Mouse (Mus musculus): ENCODE measurements around the gene Actrt2. TPM values are rescaled to one million over a fixed set of nuclear protein-coding genes. Genes with fewer than 3 reads are reported as not detected.

Actrt2 gene
- polyA plus RNA-seq, 1 experiment from 2014 or later: not detected

GRCm38 (mm10) chr4:154635241-154636052 lies 32.2 kb downstream of the Actrt2 start:
- Histone ChIP-seq H3K9ac (replicated peaks) (peak overlapping the region; percentile 69), H3K4me2 (replicated peaks) (peak overlapping the region; percentile 76), H3K27me3 (peaks cover 93% of the 10 kb centered on the region), H3K36me3 (no peaks in the 10 kb centered on the region), H3K27ac (peak overlapping the region; percentile 57), H3K4me3 (replicated peaks) (peak overlapping the region; percentile 50), H3K4me1 (replicated peaks) (peaks cover 65% of the 10 kb centered on the region), H3K9me3 (no peaks in the 10 kb centered on the region)
- WGBS: under 1% methylated on average over 93 of the region's 94 CpGs
- peak; percentile 52 for ATAC-seq

DNA sequence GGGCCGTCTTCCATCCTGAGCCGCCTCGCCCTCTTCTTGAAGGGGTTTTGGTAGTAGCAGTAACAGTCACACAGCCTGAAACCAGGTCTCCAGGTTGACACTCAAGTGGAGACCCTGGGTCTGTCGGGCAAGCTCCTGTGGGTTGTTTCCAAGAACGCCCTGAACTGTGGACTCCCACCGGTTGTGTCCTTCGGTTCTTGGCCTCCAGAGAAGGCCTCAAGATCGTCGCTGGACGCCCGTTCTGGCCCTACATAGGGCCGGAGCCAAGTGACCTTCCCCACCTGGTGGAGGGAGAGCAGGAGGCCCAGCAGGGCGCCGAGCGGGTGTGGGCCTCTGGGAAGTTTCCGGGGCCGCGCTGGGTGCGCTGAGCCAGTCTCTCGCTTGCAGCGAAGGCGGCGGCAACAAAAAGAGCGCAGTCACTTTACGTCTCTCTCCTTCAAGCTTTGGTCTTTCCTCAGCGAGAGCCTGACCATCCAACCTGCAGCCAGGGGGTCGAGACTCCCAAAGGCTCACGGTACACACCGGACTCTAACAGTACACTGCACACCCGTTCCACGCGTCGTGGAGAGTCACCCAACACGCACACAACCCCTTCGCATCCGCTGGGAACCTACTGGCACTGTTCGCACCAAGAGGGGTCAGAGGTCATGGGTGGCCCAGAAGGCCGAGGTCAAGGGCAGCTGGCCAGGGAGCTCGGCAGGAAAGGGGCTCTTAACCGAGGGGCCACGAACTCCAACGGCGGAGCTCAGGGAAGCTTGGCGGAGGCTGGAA lies 33.0 kb downstream of the Actrt2 start:
- Histone ChIP-seq H3K4me1 (replicated peaks) (peaks cover 62% of the 10 kb centered on the region), H3K27ac (no peak overlapping the region), H3K9me3 (no peaks in the 10 kb centered on the region), H3K4me2 (replicated peaks) (peak overlapping the region; percentile 76), H3K4me3 (replicated peaks) (peak overlapping the region; percentile 50), H3K27me3 (peaks cover 91% of the 10 kb centered on the region), H3K9ac (replicated peaks) (peak overlapping the region; percentile 69), H3K36me3 (no peaks in the 10 kb centered on the region)
- no peak for ATAC-seq
- 9% methylated on average over 44 of the region's 44 CpGs for WGBS

DNA sequence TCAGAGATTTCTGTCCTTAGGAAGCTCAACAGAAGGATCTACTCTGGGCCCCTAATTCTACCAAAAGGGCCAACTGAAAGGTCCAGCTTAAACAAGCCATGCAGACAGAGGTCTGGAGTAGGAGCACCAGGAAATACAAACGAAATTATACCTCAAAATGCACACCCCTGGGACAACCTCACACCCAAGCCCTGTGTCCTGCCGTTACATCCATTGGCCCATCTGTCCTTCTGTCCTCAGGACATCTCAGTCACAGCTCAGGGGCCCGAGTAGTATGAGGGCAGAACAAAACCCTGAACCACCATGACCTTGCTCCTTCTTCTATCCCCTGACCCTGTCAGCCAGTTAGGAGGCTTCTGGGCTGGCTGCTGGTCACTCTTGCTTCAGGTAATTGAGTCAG lies 33.7 kb downstream of the Actrt2 start:
- Histone ChIP-seq H3K9ac (replicated peaks) (no peak overlapping the region; the same call in 1 of the 2 replicates), H3K27me3 (peaks cover 91% of the 10 kb centered on the region), H3K4me3 (replicated peaks) (peak overlapping the region; percentile 50), H3K4me1 (replicated peaks) (peaks cover 65% of the 10 kb centered on the region), H3K36me3 (no peaks in the 10 kb centered on the region), H3K4me2 (replicated peaks) (peak overlapping the region; percentile 76), H3K27ac (no peak overlapping the region), H3K9me3 (no peaks in the 10 kb centered on the region)
- WGBS: 37% methylated on average over 3 of the region's 3 CpGs
- no peak for ATAC-seq

DNA sequence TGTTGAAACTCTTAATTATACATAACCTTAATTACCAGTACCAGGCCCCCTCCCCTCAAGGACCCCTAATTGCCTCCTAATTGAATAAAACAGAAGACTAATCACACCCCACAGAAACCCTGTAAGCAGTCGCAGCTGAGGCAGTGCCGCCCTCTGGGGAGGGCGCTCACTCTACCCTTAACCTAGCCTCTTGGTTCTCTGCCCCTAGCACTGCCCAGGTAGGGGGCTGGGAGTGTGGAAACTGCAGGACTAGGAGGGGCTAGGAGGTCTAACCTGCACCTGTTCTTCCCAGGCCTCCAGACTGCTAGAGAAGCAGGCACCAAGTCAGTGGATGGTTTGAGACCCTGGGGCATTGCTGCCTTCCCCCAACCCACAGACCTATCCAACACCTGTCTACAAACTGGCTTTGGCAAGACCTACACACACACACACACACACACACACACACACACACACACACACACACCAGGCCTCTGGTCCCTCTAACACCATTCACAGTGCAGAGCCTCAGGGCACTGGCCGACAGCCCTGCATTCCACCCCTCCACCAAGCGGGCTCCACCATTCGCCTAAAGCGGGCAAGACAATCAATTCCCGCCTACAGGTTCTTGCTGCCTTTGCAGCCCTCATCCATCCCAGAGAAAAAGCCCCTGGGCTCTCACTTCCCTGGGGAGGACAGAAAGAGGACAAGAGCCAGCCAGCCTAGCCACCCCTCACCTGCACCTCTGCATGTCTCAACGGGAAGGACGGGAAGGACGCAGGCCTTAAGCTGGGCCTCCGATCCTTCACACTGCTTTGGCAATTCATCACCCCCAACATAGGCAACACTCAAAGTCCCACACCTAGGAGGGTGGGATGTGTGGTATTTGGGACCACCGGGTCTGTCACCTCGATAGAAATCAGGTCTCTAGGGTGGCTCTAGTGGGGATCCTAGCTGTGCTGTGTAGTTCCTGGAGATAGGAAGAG lies 34.6 kb downstream of the Actrt2 start:
- no peaks in the 10 kb centered on the region for H3K9me3 ChIP-seq

DNA sequence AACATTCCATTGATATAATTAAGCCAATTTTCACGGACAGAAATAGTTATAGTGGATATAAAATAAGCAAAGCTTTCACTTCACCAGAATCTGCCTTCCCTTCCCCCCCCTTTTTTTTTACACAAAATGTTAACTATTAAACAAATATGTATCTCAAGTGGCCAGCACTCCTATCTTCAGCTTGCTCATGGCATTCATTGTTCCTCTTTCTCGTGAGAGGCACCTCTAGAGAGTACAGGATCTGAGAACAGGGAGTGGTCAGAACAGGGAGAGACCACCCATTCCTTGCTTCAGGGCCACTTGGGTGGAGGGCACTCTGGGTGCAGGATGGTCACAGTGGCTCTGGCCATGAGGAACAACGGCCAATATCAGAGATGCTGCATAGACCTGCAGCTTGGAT lies 36.9 kb downstream of the Actrt2 start:
- Histone ChIP-seq H3K9me3 (no peaks in the 10 kb centered on the region), H3K9ac (replicated peaks) (no peak overlapping the region), H3K4me3 (replicated peaks) (no peak overlapping the region), H3K27ac (no peak overlapping the region), H3K4me2 (replicated peaks) (no peak overlapping the region), H3K27me3 (peaks cover 80% of the 10 kb centered on the region), H3K36me3 (no peaks in the 10 kb centered on the region), H3K4me1 (replicated peaks) (peaks cover 64% of the 10 kb centered on the region)
- 60% methylated on average over 3 of the region's 3 CpGs for WGBS
- no peak for ATAC-seq

More for the DNA sequence above, 34.6 kb downstream of the Actrt2 start:
- WGBS: 48% methylated on average over 14 of the region's 14 CpGs
- no peak overlapping the region for H3K27ac ChIP-seq
- H3K4me2 ChIP-seq (replicated peaks): peak overlapping the region; percentile 76
- H3K4me1 ChIP-seq (replicated peaks): peaks cover 65% of the 10 kb centered on the region
- H3K36me3 ChIP-seq: no peaks in the 10 kb centered on the region
- 0 out of 2 replicates have a peak, but pooled peaks have one; percentile 16 for ATAC-seq
- H3K4me3 ChIP-seq (replicated peaks): peak overlapping the region; percentile 50
- H3K27me3 ChIP-seq: peaks cover 90% of the 10 kb centered on the region
- H3K9ac ChIP-seq (replicated peaks): no peak overlapping the region

DNA sequence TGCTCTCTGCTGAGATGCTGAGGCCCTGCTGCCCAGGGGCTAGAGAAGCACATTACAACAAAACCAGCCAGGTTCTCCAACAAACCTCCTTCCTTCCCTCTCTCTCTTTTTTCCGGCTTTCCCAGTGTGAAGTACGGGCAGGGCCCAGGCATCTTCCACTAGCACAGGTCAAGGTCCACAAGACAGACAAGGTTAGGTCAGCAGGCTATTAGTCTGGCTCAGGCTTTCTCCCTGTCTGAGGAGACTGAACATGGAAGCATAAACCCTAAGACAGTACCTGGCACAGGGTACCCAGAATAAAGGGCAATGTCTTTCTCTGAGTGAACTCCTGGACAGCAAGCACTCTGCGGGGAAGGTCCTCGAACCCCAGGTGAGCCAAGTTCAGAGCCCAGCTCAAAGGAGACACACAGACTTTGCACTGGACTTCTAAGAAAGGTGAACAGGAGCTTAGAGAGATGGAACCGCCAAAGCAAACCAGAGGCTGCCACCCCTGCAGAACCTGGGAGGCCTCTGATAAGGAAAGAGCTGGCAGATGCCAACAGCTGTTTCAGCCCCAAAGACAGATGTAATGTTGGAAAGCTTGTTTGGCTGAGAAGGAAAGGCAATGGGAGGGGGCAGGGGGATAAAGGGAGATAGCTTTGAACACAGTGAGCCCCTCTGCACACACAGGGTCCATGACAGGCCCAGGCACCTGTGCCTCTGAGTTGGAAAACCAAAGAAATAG lies 40.1 kb downstream of the Actrt2 start:
- Histone ChIP-seq H3K4me3 (replicated peaks) (no peak overlapping the region), H3K36me3 (no peaks in the 10 kb centered on the region), H3K27ac (no peak overlapping the region), H3K27me3 (peaks cover 74% of the 10 kb centered on the region), H3K4me2 (replicated peaks) (no peak overlapping the region), H3K4me1 (replicated peaks) (peaks cover 41% of the 10 kb centered on the region), H3K9me3 (no peaks in the 10 kb centered on the region), H3K9ac (replicated peaks) (no peak overlapping the region)
- no peak for ATAC-seq
- WGBS: 87% methylated on average over 5 of the region's 5 CpGs

DNA sequence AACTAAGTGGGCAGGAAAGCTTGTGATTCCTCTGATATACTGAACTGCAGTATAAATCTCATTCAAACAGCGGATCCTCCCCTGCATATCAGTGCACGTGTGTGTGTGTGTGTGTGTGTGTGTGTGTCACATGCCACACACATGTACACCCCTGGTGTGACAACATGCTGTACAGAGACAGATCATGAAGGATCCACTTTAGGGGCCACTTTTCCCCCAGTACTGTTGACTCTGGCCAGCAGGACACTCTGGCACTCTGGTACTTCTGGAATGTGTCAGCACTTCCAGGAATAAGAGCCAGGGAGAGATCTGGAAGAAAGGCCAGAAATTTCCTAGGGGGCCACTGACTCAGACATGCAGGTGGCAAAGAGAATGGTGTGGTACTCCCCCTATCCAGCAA lies 41.4 kb downstream of the Actrt2 start:
- H3K4me3 ChIP-seq (replicated peaks): no peak overlapping the region

DNA sequence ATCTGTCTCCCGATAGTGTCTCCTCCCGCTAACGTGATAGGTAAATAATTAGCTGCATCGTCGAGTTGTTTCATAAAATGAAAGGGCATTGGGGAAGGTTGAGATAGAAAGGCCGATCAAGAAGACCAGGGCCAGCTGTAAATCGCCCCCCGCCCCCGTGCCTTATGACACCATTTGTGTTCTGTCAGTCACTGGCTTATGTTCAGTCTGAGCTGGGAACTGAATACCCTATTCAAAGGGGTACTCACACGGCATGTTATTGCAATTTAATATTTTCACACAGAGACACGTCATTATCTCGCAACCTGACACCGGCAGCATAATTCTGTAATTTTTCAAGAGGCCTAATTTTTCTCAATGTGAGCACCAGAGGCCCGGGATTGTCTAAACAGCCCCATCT lies 42.0 kb downstream of the Actrt2 start:
- Histone ChIP-seq H3K4me1 (replicated peaks) (peaks cover 50% of the 10 kb centered on the region), H3K27me3 (peaks cover 71% of the 10 kb centered on the region), H3K36me3 (no peaks in the 10 kb centered on the region), H3K9ac (replicated peaks) (no peak overlapping the region), H3K27ac (no peak overlapping the region), H3K4me3 (replicated peaks) (no peak overlapping the region), H3K4me2 (replicated peaks) (no peak overlapping the region), H3K9me3 (no peaks in the 10 kb centered on the region)
- no peak for ATAC-seq
- WGBS: 62% methylated on average over 14 of the region's 14 CpGs

More for the DNA sequence above, 41.4 kb downstream of the Actrt2 start:
- Histone ChIP-seq H3K4me2 (replicated peaks) (no peak overlapping the region), H3K27ac (no peak overlapping the region), H3K27me3 (peaks cover 72% of the 10 kb centered on the region), H3K4me1 (replicated peaks) (peaks cover 50% of the 10 kb centered on the region), H3K36me3 (no peaks in the 10 kb centered on the region), H3K9me3 (no peaks in the 10 kb centered on the region), H3K9ac (replicated peaks) (no peak overlapping the region)
- WGBS: 93% methylated on average over 2 of the region's 2 CpGs
- ATAC-seq: no peak

DNA sequence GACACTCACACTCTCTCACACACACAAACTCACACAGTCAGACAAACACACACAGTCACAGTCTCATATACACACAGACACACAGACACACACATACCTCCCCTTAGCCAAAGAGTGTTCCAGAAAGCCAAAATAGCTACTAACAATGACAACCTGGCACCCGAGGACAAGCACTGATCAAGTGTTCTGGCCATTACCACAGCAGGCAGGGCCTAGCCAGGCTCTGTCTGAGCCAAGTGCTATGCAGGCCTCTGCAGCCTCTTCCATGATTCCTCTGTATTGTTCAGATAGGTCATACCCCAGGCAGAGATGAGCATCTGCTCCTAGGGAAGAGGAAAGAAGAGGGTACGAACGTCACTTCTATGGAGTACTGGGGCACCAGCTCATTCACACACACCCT lies 44.4 kb downstream of the Actrt2 start:
- 88% methylated on average over 3 of the region's 3 CpGs for WGBS
- no peak for ATAC-seq
- Histone ChIP-seq H3K9me3 (no peaks in the 10 kb centered on the region), H3K36me3 (no peaks in the 10 kb centered on the region), H3K9ac (replicated peaks) (no peak overlapping the region), H3K27ac (no peak overlapping the region), H3K4me3 (replicated peaks) (no peak overlapping the region), H3K4me2 (replicated peaks) (no peak overlapping the region), H3K4me1 (replicated peaks) (peaks cover 40% of the 10 kb centered on the region), H3K27me3 (peaks cover 65% of the 10 kb centered on the region)

- 95% methylated on average over 4 of the region's 4 CpGs for WGBS
- H3K9me3 ChIP-seq: no peaks in the 10 kb centered on the region
- no peak for ATAC-seq
- peaks cover 61% of the 10 kb centered on the region for H3K27me3 ChIP-seq
- H3K9ac ChIP-seq (replicated peaks): no peak overlapping the region
- H3K4me3 ChIP-seq (replicated peaks): no peak overlapping the region
- H3K27ac ChIP-seq: no peak overlapping the region
- no peaks in the 10 kb centered on the region for H3K36me3 ChIP-seq
- peaks cover 43% of the 10 kb centered on the region for H3K4me1 ChIP-seq (replicated peaks)
- no peak overlapping the region for H3K4me2 ChIP-seq (replicated peaks)
These were observed 45.1 kb downstream of the Actrt2 start for GRCm38 (mm10) chr4:154622521-154622920.
